Mouse (Mus musculus) MEL-GATA-1-ER (cell line): Measurements from ENCODE around the gene Gtf2ird2.

Experiments used
- DNase-seq: peaks from one replicate; pipeline ENCODE4 v3.0.0-alpha.2; 2012; ENCODE audit warnings: low read depth; ENCODE audit errors: extremely low read depth

Gtf2ird2 gene

GRCm38 (mm10) chr5:134234205-134234604 lies 50.4 kb downstream of the Gtf2ird2 start:
- DNase-seq = no peak

GRCm38 (mm10) chr5:134235111-134235510 lies 51.3 kb downstream of the Gtf2ird2 start:
- DNase-seq = no peak

- no peak for DNase-seq
Observed at GRCm38 (mm10) chr5:134236241-134236640, 52.4 kb downstream of the Gtf2ird2 start.

- DNase-seq = no peak
Observed at GRCm38 (mm10) chr5:134236796-134237195, 53.0 kb downstream of the Gtf2ird2 start.

- DNase-seq = no peak
Observed at GRCm38 (mm10) chr5:134237508-134237907, 53.7 kb downstream of the Gtf2ird2 start.

- no peak for DNase-seq
Observed at GRCm38 (mm10) chr5:134237936-134238760, 54.3 kb downstream of the Gtf2ird2 start.

GRCm38 (mm10) chr5:134241831-134242230 lies 58.0 kb downstream of the Gtf2ird2 start:
- no peak for DNase-seq

GRCm38 (mm10) chr5:134243661-134244436 lies 60.0 kb downstream of the Gtf2ird2 start:
- DNase-seq = no peak

- DNase-seq = no peak
Observed at GRCm38 (mm10) chr5:134244890-134245289, 61.1 kb downstream of the Gtf2ird2 start.

- no peak for DNase-seq
Observed at GRCm38 (mm10) chr5:134246146-134246545, 62.3 kb downstream of the Gtf2ird2 start.

GRCm38 (mm10) chr5:134248608-134249244 lies 64.9 kb downstream of the Gtf2ird2 start:
- DNase-seq = no peak

- DNase-seq = no peak
Observed at GRCm38 (mm10) chr5:134249245-134249649, 65.4 kb downstream of the Gtf2ird2 start.

GRCm38 (mm10) chr5:134250601-134251000 lies 66.8 kb downstream of the Gtf2ird2 start:
- no peak for DNase-seq

- DNase-seq = no peak
Observed at GRCm38 (mm10) chr5:134251083-134251482, 67.3 kb downstream of the Gtf2ird2 start.

GRCm38 (mm10) chr5:134253806-134254205 lies 70.0 kb downstream of the Gtf2ird2 start:
- DNase-seq = no peak

- no peak for DNase-seq
Observed at GRCm38 (mm10) chr5:134255294-134255693, 71.5 kb downstream of the Gtf2ird2 start.

GRCm38 (mm10) chr5:134257349-134258031 lies 73.7 kb downstream of the Gtf2ird2 start:
- DNase-seq = no peak

- DNase-seq = peak; percentile 11
Observed at GRCm38 (mm10) chr5:134258395-134258794, 74.6 kb downstream of the Gtf2ird2 start.

GRCm38 (mm10) chr5:134258934-134259333 lies 75.1 kb downstream of the Gtf2ird2 start:
- no peak for DNase-seq

- no peak for DNase-seq
Observed at GRCm38 (mm10) chr5:134260001-134260636, 76.3 kb downstream of the Gtf2ird2 start.

- DNase-seq = no peak
Observed at GRCm38 (mm10) chr5:134265890-134266289, 82.1 kb downstream of the Gtf2ird2 start.
